Mouse (Mus musculus) cerebellum, postnatal 36 days (tissue): ENCODE results near the gene Sv2a.
A peak's percentile ranks its signal among the peaks of the same experiment; 100 is the strongest.

ENCODE experiments used
- DNase-seq, 2 experiments: peaks; one replicate each; pipeline ENCODE4 v3.0.0; 2021 to 2022; ENCODE audit warnings: mixed read lengths in 2 of 2

Gene Sv2a

GRCm38 (mm10) chr3:96220765-96221639 is 40.1 kb downstream of the Sv2a start, which contains the start of the genes Hist2h2ac and Hist2h2be:
Hist2h2ac (minus strand) TSS chr3:96220880.
Hist2h2be (plus strand) TSS chr3:96221119.
- peak; percentile 75 to 89 for DNase-seq

DNA sequence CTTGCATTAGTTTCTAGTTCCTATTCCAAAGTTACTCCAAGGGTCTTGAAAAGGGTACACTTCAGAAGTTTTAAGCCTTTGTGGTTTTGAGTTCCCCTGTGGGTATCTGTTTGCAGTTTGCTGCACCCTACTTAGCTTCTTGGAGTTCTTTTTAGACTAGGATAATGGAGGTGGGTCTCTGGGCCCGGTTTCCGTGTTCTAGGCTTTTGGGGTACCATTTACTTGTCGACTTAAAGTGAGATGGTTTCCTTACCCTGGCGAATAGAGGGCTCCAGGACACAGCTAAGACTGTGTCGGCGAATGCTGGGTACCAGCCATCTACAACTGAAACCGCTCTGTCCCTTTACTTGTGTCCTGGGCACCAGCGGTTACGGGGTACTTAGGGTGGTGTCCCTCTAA is 40.7 kb downstream of the Sv2a start:
- peak in 1 of 2 experiments; percentile 38 for DNase-seq

DNA sequence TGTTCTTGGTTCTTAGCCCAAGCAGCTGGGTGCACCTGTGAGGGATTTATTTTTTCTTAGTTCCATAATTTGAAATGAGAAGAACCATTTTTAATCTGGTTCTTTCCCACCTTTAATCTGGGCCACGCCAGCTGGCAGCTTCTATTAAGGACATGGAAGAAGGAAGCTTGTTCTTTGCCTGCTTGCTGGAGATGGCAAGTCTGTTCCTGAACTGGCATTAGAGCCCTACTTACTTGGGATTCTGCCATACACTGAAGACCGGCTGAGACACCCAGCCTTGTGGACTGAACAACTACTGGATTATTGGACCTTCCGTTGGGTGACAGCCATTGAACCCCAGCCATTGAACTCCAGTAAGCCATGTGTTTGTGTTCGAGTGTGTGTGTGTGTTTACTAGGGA is 41.8 kb downstream of the Sv2a start:
- no peak for DNase-seq

GRCm38 (mm10) chr3:96225421-96225820 is 44.5 kb downstream of the Sv2a start:
- DNase-seq = no peak

- DNase-seq = no peak
These were observed 46.0 kb downstream of the Sv2a start for GRCm38 (mm10) chr3:96226695-96227648.

- DNase-seq = no peak
These were observed 47.9 kb downstream of the Sv2a start for GRCm38 (mm10) chr3:96228828-96229227.

DNA sequence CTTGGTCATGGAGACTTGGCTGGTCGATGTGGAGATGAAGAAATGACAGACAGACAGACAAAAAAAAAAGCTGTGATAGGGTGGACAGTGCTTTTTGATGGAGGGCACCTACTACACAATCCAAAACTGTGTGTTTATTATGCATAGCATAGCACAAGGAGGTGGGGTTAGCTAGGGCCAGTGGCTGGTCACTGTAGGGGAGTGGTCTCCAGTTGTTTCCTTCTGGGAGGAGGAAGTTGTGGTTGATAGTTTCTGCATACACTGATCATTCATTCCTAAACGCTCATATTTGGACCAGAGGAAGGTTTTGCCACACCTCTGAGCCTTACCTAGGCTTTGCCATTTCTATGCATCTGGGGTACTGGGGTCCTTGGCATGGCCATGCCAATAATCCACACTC is 49.5 kb downstream of the Sv2a start:
- DNase-seq = no peak

DNA sequence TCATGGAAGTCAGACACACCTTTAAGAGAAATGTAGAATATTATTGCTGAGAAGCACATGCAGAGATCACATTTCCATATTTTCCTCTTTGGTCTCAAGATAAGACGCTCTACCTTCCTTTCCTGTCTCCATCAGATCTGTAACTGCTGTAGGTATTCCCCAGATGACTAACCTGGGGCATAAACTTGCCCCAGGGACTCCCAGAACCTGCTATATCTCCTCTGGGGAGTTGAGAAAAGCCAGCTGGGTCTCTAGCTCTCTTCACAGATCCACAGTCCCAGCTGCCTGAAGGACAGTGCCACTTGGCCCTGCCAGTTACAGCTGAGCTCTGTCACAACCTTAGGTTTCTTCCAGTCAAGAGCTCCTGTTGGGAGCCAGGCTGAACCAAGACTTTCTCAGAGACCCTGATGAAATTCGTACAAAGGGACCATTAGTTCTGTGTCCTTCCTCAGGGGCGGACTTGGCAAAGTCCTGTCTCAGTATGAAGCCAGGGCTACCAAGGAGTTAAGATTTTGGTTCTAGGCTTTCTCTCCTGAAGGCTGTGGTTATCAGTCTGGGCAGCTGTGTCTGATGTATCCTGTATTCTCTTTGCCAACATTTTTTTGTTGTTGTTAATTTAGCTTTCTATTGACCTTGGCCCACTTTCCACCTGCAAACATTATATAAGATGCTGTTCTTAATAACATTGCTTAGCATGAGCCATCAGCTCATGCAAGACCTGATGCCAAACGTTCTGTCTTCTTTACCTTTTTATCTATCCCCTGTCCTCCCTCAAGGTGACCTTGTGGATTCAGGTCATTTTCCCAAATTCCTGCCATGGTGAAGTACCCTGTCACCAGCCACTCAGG is 50.2 kb downstream of the Sv2a start:
- DNase-seq = no peak

GRCm38 (mm10) chr3:96231758-96232120 is 50.8 kb downstream of the Sv2a start:
- DNase-seq = no peak

DNA sequence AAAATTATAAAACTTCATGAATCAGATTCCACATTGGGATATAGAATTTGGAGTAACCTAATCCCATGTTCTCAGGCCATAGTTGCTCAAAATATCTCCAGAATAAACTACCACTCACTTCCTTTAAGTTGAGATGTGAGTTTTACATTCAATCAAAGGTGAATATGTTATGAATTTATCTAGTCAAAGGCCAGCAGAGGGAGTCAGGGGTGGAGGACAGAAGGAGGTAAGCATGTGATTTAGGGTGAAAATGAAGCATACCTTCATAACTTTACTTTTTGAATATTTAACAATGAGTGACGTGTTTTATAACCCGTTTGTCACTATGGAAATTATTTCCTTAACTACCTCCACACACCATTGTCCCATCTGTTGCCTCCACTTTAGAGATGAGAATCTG is 54.0 kb downstream of the Sv2a start:
- DNase-seq = no peak

GRCm38 (mm10) chr3:96235836-96236235 is 54.9 kb downstream of the Sv2a start:
- no peak for DNase-seq

DNA sequence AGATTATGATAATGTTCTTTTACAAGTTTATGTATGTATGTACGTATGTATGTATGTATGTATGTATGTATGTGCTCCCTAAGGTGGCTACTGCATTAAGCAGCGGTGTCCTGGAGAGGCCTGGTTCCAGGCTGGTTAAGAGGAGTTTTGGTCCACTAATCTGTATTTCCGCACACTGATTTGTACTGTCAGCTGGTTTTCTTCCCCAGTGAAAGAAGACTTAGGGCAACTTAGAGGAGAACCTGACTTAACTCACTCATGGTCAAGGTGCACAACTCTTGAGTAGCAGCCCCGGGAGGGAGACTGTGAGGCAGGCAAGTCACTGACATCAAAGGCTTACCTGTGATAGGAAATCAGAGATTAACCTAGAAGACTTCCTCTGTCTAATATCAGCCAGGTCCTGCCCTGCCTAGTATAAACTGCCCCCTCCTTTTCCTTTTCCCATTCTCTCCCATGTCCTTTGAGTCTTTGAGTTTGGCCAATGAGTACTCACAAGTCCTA is 55.9 kb downstream of the Sv2a start:
- no peak for DNase-seq

GRCm38 (mm10) chr3:96237335-96237903 is 56.5 kb downstream of the Sv2a start:
- DNase-seq = no peak

DNA sequence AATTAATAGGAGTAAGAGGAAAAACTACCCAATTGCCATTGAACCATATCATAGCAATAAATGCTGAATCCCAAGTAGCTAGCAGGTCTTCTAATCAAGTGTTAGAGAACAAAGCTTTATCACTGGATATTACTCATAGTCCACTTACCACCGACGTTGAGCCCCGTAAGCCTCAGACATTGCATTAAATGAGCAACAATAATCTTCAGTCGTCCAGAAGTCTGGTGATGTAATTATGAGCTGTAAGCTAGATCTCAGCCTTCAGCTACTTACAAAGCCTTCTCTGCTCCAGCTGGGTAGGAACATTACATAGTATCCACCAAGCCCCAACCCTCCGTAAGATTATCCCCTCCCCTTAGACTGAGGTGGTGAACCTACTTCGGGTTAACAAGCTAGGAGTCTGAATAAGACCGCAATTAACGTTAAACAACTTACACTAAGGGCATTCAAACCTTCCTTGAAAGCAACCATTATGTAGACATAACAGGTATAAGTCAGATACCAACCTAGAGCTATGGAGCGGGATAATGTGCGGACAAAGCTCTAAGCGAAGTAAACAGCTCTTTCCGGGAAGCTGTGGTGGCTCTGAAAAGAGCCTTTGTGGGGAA is 57.1 kb downstream of the Sv2a start:
- no peak for DNase-seq

DNA sequence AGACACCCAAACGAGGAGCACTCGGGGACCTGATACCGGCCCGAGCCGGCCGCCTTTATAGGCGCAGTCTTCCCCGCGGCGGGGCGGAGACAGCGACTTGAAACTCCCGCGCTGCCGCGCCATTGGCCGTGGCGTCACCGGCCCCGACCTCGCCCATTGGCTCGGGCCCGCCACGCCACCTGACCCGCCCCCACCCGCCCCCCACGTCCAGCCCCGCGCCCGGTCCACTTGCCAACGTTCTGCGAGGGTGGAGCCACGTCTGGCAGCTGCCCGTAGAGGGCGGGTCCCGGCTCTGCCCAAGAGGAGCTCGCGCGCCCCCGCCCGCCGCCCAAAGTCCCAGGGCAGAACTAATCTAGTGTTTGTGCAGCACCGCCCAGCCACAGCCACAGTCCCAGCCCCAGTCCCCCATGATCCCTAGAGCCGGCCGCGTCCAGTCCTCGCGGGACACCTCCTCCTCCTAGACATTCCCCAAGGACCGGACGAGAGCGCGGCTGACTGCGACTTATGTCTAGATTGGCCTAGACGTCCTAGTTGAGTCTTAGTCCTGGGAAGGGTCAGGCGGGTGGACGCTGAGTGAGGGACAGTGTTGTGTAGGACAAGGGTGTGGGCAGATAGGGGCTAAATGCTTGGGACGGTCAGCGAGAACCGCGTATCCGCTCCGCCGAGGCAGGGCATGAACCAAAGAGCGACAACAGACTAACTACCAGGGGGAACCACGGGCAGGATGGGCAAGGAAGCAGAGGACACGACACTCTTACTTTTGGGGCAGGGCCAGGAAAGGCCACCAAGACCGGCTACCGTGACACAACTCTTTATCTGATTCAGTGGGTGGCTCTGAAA is 58.2 kb downstream of the Sv2a start, which contains the start of gene Hist2h3c2:
Gene Hist2h3c2, minus strand, starts transcription at position 174 of the 840 bp plus-strand sequence.
- DNase-seq = peak; percentile 28 to 44

DNA sequence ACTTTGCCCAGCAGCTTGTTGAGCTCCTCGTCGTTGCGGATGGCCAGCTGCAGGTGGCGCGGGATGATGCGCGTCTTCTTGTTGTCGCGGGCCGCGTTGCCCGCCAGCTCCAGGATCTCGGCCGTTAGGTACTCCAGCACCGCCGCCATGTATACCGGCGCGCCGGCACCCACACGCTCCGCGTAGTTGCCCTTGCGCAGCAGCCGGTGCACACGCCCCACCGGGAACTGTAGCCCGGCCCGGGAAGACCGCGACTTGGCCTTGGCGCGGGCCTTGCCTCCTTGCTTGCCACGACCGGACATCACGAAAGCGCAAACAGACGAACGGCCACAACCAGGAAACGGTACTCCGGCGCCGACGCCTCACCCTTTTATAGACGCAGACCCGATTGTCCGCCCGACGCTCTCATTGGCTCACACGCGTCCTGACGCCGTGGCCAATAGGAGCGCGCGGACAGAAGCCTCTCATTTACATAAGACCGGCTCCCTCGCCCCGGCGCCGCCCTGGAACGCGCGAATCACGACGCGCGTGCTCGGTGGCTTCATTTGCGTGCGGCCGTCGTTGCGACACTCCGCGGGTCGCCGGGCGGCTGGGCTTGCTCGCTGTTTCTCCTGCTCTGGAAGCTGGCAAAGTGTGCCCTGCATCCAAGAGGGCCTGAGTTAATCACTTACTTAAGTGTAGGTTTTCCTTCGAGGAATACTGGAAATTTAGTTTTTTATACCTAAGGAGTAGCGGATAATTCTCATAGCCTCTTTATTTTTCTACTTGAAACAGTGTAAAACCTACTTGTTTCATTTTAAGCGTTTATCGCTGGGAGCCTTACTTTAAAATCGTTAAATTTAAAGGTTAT is 59.2 kb downstream of the Sv2a start, which contains the start of gene Hist2h2aa2:
Gene Hist2h2aa2, minus strand, starts transcription at position 328 of the 850 bp plus-strand sequence.
- DNase-seq = peak; percentile 95 to 100

- DNase-seq = no peak
These were observed 59.8 kb downstream of the Sv2a start for GRCm38 (mm10) chr3:96240799-96241197.

DNA sequence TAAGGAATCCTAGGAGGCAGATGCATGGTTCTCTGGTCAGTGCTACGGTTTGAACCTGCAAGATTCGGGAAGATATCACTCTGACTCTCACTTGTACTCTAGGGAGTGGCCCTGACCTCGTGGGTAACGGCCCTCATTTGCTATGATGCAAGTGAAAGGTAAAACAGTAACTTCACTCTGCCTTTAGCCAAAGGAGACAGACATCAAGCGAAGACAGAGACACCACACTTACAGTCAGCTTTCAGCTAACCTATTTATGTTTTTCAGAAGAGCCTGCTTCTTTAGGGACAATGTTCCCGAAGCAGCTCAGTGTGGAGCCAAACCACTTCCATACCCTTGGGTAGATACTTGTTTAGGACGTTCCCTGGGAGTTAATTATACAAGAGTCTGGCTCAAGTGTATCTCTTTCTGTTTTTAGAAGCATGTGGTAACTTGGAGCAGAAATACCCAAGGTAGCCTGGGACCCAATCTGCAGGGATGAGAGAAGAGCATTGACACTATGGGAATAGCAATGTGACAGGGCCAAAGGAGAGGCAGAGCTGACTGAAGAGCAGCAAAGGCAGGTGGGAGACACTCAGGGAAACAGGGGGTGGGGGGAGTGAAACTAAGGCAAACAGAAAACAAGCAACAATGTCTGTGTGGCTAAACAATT is 63.1 kb downstream of the Sv2a start:
- no peak for DNase-seq
